ENCODE assay signal across 21 mouse cellular contexts in genomic region chr10:14977268-14978000, GRCm38 (mm10).
A peak's percentile ranks its signal among the peaks of the same experiment; 100 is the strongest.
DNase-seq lines count a peak whose midpoint lies in the region; ATAC-seq and TF ChIP-seq lines count a peak whose summit lies in the region.
"Had no signal": no experiment of that assay in that cellular context is flagged by ENCODE, and none has a peak within 500 bp of the region (broad histone marks: within the 10 kb centered on the region; RNA-seq: fewer than 3 reads in every experiment).

No protein-coding gene starts in this region.

- H3K9ac ChIP-seq in hindbrain, postnatal 0 days (replicated peaks; ENCODE audit: low read length), result no peak overlapping the region
- no peak overlapping the region for H3K9ac ChIP-seq in hindbrain, embryonic 13.5 days
- H3K9ac ChIP-seq: embryonic facial prominence, embryonic 12.5 days; forebrain, postnatal 0 days; heart, embryonic 12.5 days; lung, embryonic 14.5 days; neural tube, embryonic 15.5 days; stomach, embryonic 15.5 days had no signal

- ATAC-seq in hindbrain, postnatal 0 days, result no peak
- ATAC-seq in hindbrain, embryonic 13.5 days (ENCODE audit: low FRiP score), result no peak
- no peak for ATAC-seq in cerebellum, adult (ENCODE audit: insufficient number of reproducible peaks, low FRiP score, low TSS enrichment)
- ATAC-seq: forebrain, postnatal 0 days had no signal

- TF ChIP-seq CTCF in hindbrain, postnatal 0 days (IDR thresholded peaks at IDR 0.05; ENCODE audit: low read depth), result no peak

- DNase-seq in hindbrain, postnatal 0 days (ENCODE audit: low spot score), result peak; percentile 2
- peak; percentile 3 for DNase-seq in 3T3-L1 (ENCODE audit: low read depth, low spot score)
- peak; percentile 27 for DNase-seq in embryo, embryonic 10 days (ENCODE audit: low spot score)
- DNase-seq in mesoderm, embryonic 11.5 days (ENCODE audit: low read depth, low spot score), result peak; percentile 1
- DNase-seq in right cerebral cortex, postnatal 10 days (ENCODE audit: low spot score in 2 of 2), result no peak
- DNase-seq: cerebellum, adult 11 months; cerebellum, postnatal 10 days; forebrain, postnatal 0 days; kidney, adult 18-20 months; left cerebral cortex, postnatal 4 days; lung, postnatal 36 days; thymus, adult 18-20 months; thymus, postnatal 4 days had no signal

- no peak overlapping the region for H3K27ac ChIP-seq in hindbrain, postnatal 0 days
- H3K27ac ChIP-seq in hindbrain, embryonic 13.5 days, result no peak overlapping the region
- H3K27ac ChIP-seq: embryonic facial prominence, embryonic 12.5 days; neural tube, embryonic 15.5 days; stomach, embryonic 15.5 days had no signal

- 35% methylated on average over 2 of the region's 2 CpGs for WGBS in hindbrain, postnatal 0 days
- 56% methylated on average over 2 of the region's 2 CpGs for WGBS in hindbrain, embryonic 13.5 days

- H3K4me2 ChIP-seq in hindbrain, postnatal 0 days (ENCODE audit: low read depth, low read length), result no peak overlapping the region
- no peak overlapping the region for H3K4me2 ChIP-seq in hindbrain, embryonic 13.5 days
- H3K4me2 ChIP-seq: embryonic facial prominence, embryonic 12.5 days; heart, embryonic 12.5 days; liver, embryonic 11.5 days; lung, embryonic 14.5 days; neural tube, embryonic 15.5 days; stomach, embryonic 15.5 days had no signal

- no peaks in the 10 kb centered on the region for H3K4me1 ChIP-seq in hindbrain, postnatal 0 days (ENCODE audit: insufficient read depth, low read length)
- no peaks in the 10 kb centered on the region for H3K4me1 ChIP-seq in hindbrain, embryonic 13.5 days (replicated peaks)
- H3K4me1 ChIP-seq: neural tube, embryonic 15.5 days; stomach, embryonic 15.5 days had no signal

- H3K36me3 ChIP-seq in hindbrain, postnatal 0 days (ENCODE audit: insufficient read depth, low read length), result no peaks in the 10 kb centered on the region
- no peaks in the 10 kb centered on the region for H3K36me3 ChIP-seq in hindbrain, embryonic 13.5 days
- H3K36me3 ChIP-seq: embryonic facial prominence, embryonic 12.5 days; heart, embryonic 12.5 days; neural tube, embryonic 15.5 days; stomach, embryonic 15.5 days had no signal

- H3K9me3 ChIP-seq in hindbrain, postnatal 0 days (ENCODE audit: low read length), result no peaks in the 10 kb centered on the region
- H3K9me3 ChIP-seq in hindbrain, embryonic 13.5 days, result no peaks in the 10 kb centered on the region
- H3K9me3 ChIP-seq: embryonic facial prominence, embryonic 12.5 days; heart, embryonic 12.5 days; neural tube, embryonic 15.5 days; stomach, embryonic 15.5 days had no signal

- H3K4me3 ChIP-seq in hindbrain, postnatal 0 days (ENCODE audit: low read length), result no peak overlapping the region
- no peak overlapping the region for H3K4me3 ChIP-seq in hindbrain, embryonic 13.5 days
- H3K4me3 ChIP-seq: embryonic facial prominence, embryonic 12.5 days; heart, embryonic 12.5 days; neural tube, embryonic 15.5 days; stomach, embryonic 15.5 days had no signal

- no peaks in the 10 kb centered on the region for H3K27me3 ChIP-seq in hindbrain, postnatal 0 days (ENCODE audit: insufficient read depth, low read length)
- no peaks in the 10 kb centered on the region for H3K27me3 ChIP-seq in hindbrain, embryonic 13.5 days
- H3K27me3 ChIP-seq: embryonic facial prominence, embryonic 12.5 days; heart, embryonic 12.5 days; neural tube, embryonic 15.5 days; stomach, embryonic 15.5 days had no signal

Comparison
In these comparisons a context has a peak if more than half of its experiments do, and no peak if none do; other contexts are left out.
1. DNase-seq: peak in hindbrain, postnatal 0 days (single experiment), 3T3-L1 (single experiment), embryo, embryonic 10 days (single experiment) and mesoderm, embryonic 11.5 days (single experiment); none in right cerebral cortex, postnatal 10 days (0 of 2).